Comparison of ENCODE assay signal across 12 mouse cellular contexts in genomic region chr6:86343656-86344055, GRCm38 (mm10). TPM values are rescaled to one million over a fixed set of nuclear protein-coding genes. Genes with fewer than 3 reads are reported as not detected.
A peak's percentile ranks its signal among the peaks of the same experiment; 100 is the strongest.
DNase-seq lines count a peak whose midpoint lies in the region; ATAC-seq and TF ChIP-seq lines count a peak whose summit lies in the region.
"Had no signal": no experiment of that assay in that cellular context is flagged by ENCODE, and none has a peak within 500 bp of the region (broad histone marks: within the 10 kb centered on the region; RNA-seq: fewer than 3 reads in every experiment).

No protein-coding gene starts in this region.

- TF ChIP-seq CTCF in E14TG2a.4 (conservative IDR thresholded peaks at IDR 0.05; ENCODE audit: low read length): no peak

- peak overlapping the region; percentile 2; the same call in 1 of the 2 replicates for H3K4me3 ChIP-seq in heart, embryonic 13.5 days
- H3K4me3 ChIP-seq in E14TG2a.4 (replicated peaks; ENCODE audit: low read length): peak overlapping the region; percentile 64
- H3K4me3 ChIP-seq in embryonic facial prominence, embryonic 12.5 days: no peak overlapping the region
- no peak overlapping the region for H3K4me3 ChIP-seq in limb, embryonic 15.5 days
- H3K4me3 ChIP-seq: embryonic facial prominence, embryonic 15.5 days had no signal

- 13% methylated on average over 7 of the region's 7 CpGs for WGBS in heart, embryonic 13.5 days
- WGBS in embryonic facial prominence, embryonic 12.5 days: 16% methylated on average over 7 of the region's 7 CpGs
- 25% methylated on average over 7 of the region's 7 CpGs for WGBS in limb, embryonic 15.5 days

- peak overlapping the region; percentile 34 for H3K4me2 ChIP-seq in heart, embryonic 13.5 days
- H3K4me2 ChIP-seq in embryonic facial prominence, embryonic 12.5 days (replicated peaks): peak overlapping the region; percentile 21; the same call in 1 of the 2 replicates
- H3K4me2 ChIP-seq in limb, embryonic 15.5 days: 0 out of 2 replicates have a peak overlapping the region, but pooled peaks have one; percentile 5
- H3K4me2 ChIP-seq: embryonic facial prominence, embryonic 15.5 days had no signal

- peaks cover 21% of the 10 kb centered on the region for H3K4me1 ChIP-seq in heart, embryonic 13.5 days
- H3K4me1 ChIP-seq in E14TG2a.4 (replicated peaks; ENCODE audit: low read depth, low read length): peaks cover 39% of the 10 kb centered on the region
- H3K4me1 ChIP-seq in embryonic facial prominence, embryonic 12.5 days: peaks cover 3% of the 10 kb centered on the region; the same call in 1 of the 2 replicates
- peaks cover 5% of the 10 kb centered on the region; the same call in 1 of the 2 replicates for H3K4me1 ChIP-seq in limb, embryonic 15.5 days

- no peak overlapping the region for H3K27ac ChIP-seq in heart, embryonic 13.5 days (replicated peaks)
- no peak overlapping the region for H3K27ac ChIP-seq in embryonic facial prominence, embryonic 12.5 days
- no peak overlapping the region for H3K27ac ChIP-seq in limb, embryonic 15.5 days
- H3K27ac ChIP-seq: embryonic facial prominence, embryonic 15.5 days had no signal

- ATAC-seq in heart, embryonic 13.5 days (ENCODE audit: extremely low read depth, insufficient number of reproducible peaks, low FRiP score, low TSS enrichment): no peak
- ATAC-seq in embryonic facial prominence, embryonic 12.5 days (ENCODE audit: insufficient number of reproducible peaks, insufficient read depth, low FRiP score, low TSS enrichment): no peak
- ATAC-seq in limb, embryonic 15.5 days (ENCODE audit: insufficient number of reproducible peaks, low FRiP score, low TSS enrichment, low read depth): no peak
- ATAC-seq: CD4-positive, CD25-positive, alpha-beta regulatory T cell, adult 4 months had no signal

- H3K27me3 ChIP-seq in heart, embryonic 13.5 days (replicated peaks): no peaks in the 10 kb centered on the region
- no peaks in the 10 kb centered on the region for H3K27me3 ChIP-seq in E14TG2a.4 (ENCODE audit: insufficient read depth, low read length)
- H3K27me3 ChIP-seq in embryonic facial prominence, embryonic 12.5 days: no peaks in the 10 kb centered on the region
- H3K27me3 ChIP-seq in limb, embryonic 15.5 days: no peaks in the 10 kb centered on the region
- H3K27me3 ChIP-seq: embryonic facial prominence, embryonic 15.5 days had no signal

- intact Hi-C loops in heart, postnatal 25 days (cut with DNase I): no loop called here

- no peaks in the 10 kb centered on the region for H3K36me3 ChIP-seq in heart, embryonic 13.5 days
- H3K36me3 ChIP-seq in E14TG2a.4 (ENCODE audit: insufficient read depth, low read length): no peaks in the 10 kb centered on the region
- H3K36me3 ChIP-seq in embryonic facial prominence, embryonic 12.5 days: no peaks in the 10 kb centered on the region
- no peaks in the 10 kb centered on the region for H3K36me3 ChIP-seq in limb, embryonic 15.5 days
- H3K36me3 ChIP-seq: embryonic facial prominence, embryonic 15.5 days had no signal

- no peaks in the 10 kb centered on the region for H3K9me3 ChIP-seq in heart, embryonic 13.5 days
- no peaks in the 10 kb centered on the region for H3K9me3 ChIP-seq in E14TG2a.4 (ENCODE audit: low read length)
- no peaks in the 10 kb centered on the region for H3K9me3 ChIP-seq in embryonic facial prominence, embryonic 12.5 days
- H3K9me3 ChIP-seq in limb, embryonic 15.5 days: no peaks in the 10 kb centered on the region
- H3K9me3 ChIP-seq: embryonic facial prominence, embryonic 15.5 days had no signal

- no peak for DNase-seq in heart, postnatal 25 days (ENCODE audit: low spot score)
- no peak for DNase-seq in cerebellum, adult 11 months
- no peak for DNase-seq in thymus, postnatal 36 days
- no peak for DNase-seq in thymus, adult 18-20 months
- DNase-seq: adrenal gland, postnatal 14 days; heart, postnatal 36 days had no signal

- peak overlapping the region; percentile 3; the same call in 1 of the 2 replicates for H3K9ac ChIP-seq in heart, embryonic 13.5 days
- H3K9ac ChIP-seq in embryonic facial prominence, embryonic 12.5 days: no peak overlapping the region
- H3K9ac ChIP-seq in limb, embryonic 15.5 days: no peak overlapping the region
- H3K9ac ChIP-seq: embryonic facial prominence, embryonic 15.5 days had no signal

RNA-seq across cellular contexts. Expression of gene Fam136a, which starts 21.8 kb away (rescaled TPM):
- 93.8 and 107 TPM in 2 replicates for polyA plus RNA-seq in heart, embryonic 13.5 days (2015; fragmentation: Nextera tagmentation; extraction: Ambion mirVana)
- 10 to 100 TPM; 25.2 to 29.7 TPM for total RNA-seq in heart, postnatal 25 days (2021)
- polyA plus RNA-seq in embryonic facial prominence, embryonic 12.5 days (2016; fragmentation: Nextera tagmentation; extraction: Ambion mirVana): 132 and 137 TPM in 2 replicates
- polyA plus RNA-seq in limb, embryonic 15.5 days (2015; fragmentation: Nextera tagmentation; extraction: Ambion mirVana): 110 and 122 TPM in 2 replicates

RNA-seq across cellular contexts. Expression of gene Snrpg, which starts 27.4 kb away (rescaled TPM):
- polyA plus RNA-seq in heart, embryonic 13.5 days (2015; fragmentation: Nextera tagmentation; extraction: Ambion mirVana): 315 and 377 TPM in 2 replicates
- total RNA-seq in heart, postnatal 25 days (2021): 10 to 100 TPM; 45.9 to 49.7 TPM
- 637 and 711 TPM in 2 replicates for polyA plus RNA-seq in embryonic facial prominence, embryonic 12.5 days (2016; fragmentation: Nextera tagmentation; extraction: Ambion mirVana)
- 385 and 490 TPM in 2 replicates for polyA plus RNA-seq in limb, embryonic 15.5 days (2015; fragmentation: Nextera tagmentation; extraction: Ambion mirVana)

RNA-seq across cellular contexts. Expression of gene Pcyox1, which starts 53.3 kb away (rescaled TPM):
- 51.2 and 52.0 TPM in 2 replicates for polyA plus RNA-seq in heart, embryonic 13.5 days (2015; fragmentation: Nextera tagmentation; extraction: Ambion mirVana)
- total RNA-seq in heart, postnatal 25 days (2021): 10 to 100 TPM; 62.1 to 72.9 TPM
- 85.3 and 86.4 TPM in 2 replicates for polyA plus RNA-seq in embryonic facial prominence, embryonic 12.5 days (2016; fragmentation: Nextera tagmentation; extraction: Ambion mirVana)
- polyA plus RNA-seq in limb, embryonic 15.5 days (2015; fragmentation: Nextera tagmentation; extraction: Ambion mirVana): 118 and 121 TPM in 2 replicates

Comparison
In these comparisons a context has a peak if more than half of its experiments do, and no peak if none do; other contexts are left out.
1. H3K4me3 ChIP-seq: peak in heart, embryonic 13.5 days (single experiment) and E14TG2a.4 (single experiment); none in embryonic facial prominence, embryonic 12.5 days (single experiment) and limb, embryonic 15.5 days (single experiment).
2. Peak in every context shown above with its lines, with median percentiles within 50 percentile points of each other: H3K4me2 ChIP-seq.